Mouse (Mus musculus) cerebellum, adult 2 months (tissue): ENCODE measurements around the gene Sec62.

Experiments used
- CTCF ChIP-seq: fragments of 200-500 bp; IDR thresholded peaks from 2 replicates; pipeline ENCODE4 v1.5.1; 2011; ENCODE audit warnings: low read depth, mild to moderate bottlenecking, control low read depth, low read length, moderate library complexity, borderline replicate concordance; ENCODE audit not compliant: insufficient read depth
- POLR2A ChIP-seq: fragments of 200-500 bp; IDR thresholded peaks from 2 replicates; pipeline ENCODE4 v1.6.1; 2011; ENCODE audit warnings: low read length, control low read depth, borderline replicate concordance; ENCODE audit not compliant: insufficient read depth

- TF ChIP-seq CTCF (no peak), POLR2A (no peak)
These were observed 21.1 kb upstream of the Sec62 start for GRCm38 (mm10) chr3:30771560-30771959.
